Mouse (Mus musculus) lung, embryonic 15.5 days (tissue): ENCODE data around the gene Taf9. TPM values are rescaled to one million over a fixed set of nuclear protein-coding genes. Genes with fewer than 3 reads are reported as not detected.

Experiments used
- ATAC-seq: fragments of 200-750 bp; cut with Nextera tagmentation; 2 replicates; pipeline ENCODE4 v1.8.0; 2017; ENCODE audit warnings: moderate number of reproducible peaks, borderline replicate concordance; ENCODE audit not compliant: low FRiP score, low TSS enrichment; ENCODE audit errors: extremely low read depth
- H3K27ac ChIP-seq: fragments of 300-500 bp; sonication (generic); 2 replicates; pipeline ENCODE4 v1.5.1; 2015; ENCODE audit warnings: moderate library complexity, mild to moderate bottlenecking, inconsistent platforms
- H3K27me3 ChIP-seq: fragments of 300-500 bp; sonication (generic); 2 replicates; pipeline ENCODE4 v1.6.1; 2015; ENCODE audit warnings: inconsistent platforms
- H3K36me3 ChIP-seq: fragments of 300-500 bp; sonication (generic); 2 replicates; pipeline ENCODE4 v1.6.1; 2015; ENCODE audit warnings: inconsistent platforms
- H3K4me1 ChIP-seq: fragments of 300-500 bp; sonication (generic); 2 replicates; pipeline ENCODE4 v1.6.1; 2015; ENCODE audit warnings: inconsistent platforms
- H3K4me2 ChIP-seq: fragments of 300-500 bp; sonication (generic); 2 replicates; pipeline ENCODE4 v1.6.1; 2015; ENCODE audit warnings: inconsistent platforms, mild to moderate bottlenecking, moderate library complexity
- H3K4me3 ChIP-seq: fragments of 300-500 bp; sonication (generic); 2 replicates; pipeline ENCODE4 v1.5.1; 2015; ENCODE audit warnings: mild to moderate bottlenecking, inconsistent platforms
- H3K9ac ChIP-seq: fragments of 300-500 bp; sonication (generic); 2 replicates; pipeline ENCODE4 v1.6.1; 2015; ENCODE audit warnings: inconsistent platforms
- H3K9me3 ChIP-seq: fragments of 300-500 bp; sonication (generic); 2 replicates; pipeline ENCODE4 v1.6.1; 2016; ENCODE audit warnings: inconsistent platforms
- WGBS: fragments of 180-500 bp; shearing (Covaris S2); methylation state at CpG from one replicate; pipeline ENCODE4 v1.1.7; 2015; 5-methylcytosine and 5-hydroxymethylcytosine counted together
- polyA plus RNA-seq: library from polyadenylated mRNA; unstranded; fragments of >200 nt; fragmentation: Nextera tagmentation; extraction: Ambion mirVana; gene quantifications from 2 replicates; pipeline ENCODE4 v1.2.1, GENCODE M21; 2015

Taf9 gene
- polyA plus RNA-seq, 1 experiment from 2014 or later: 14.3 TPM

GRCm38 (mm10) chr13:100622241-100622640 lies 29.1 kb upstream of the Taf9 start:
- Histone ChIP-seq H3K9ac (no peak overlapping the region), H3K4me2 (no peak overlapping the region), H3K36me3 (peaks cover 60% of the 10 kb centered on the region), H3K9me3 (no peaks in the 10 kb centered on the region), H3K4me3 (no peak overlapping the region), H3K4me1 (no peaks in the 10 kb centered on the region), H3K27me3 (peaks cover 5% of the 10 kb centered on the region; the same call in 1 of the 2 replicates), H3K27ac (no peak overlapping the region)
- ATAC-seq: no peak
- 78% methylated on average over 4 of the region's 4 CpGs for WGBS

- Histone ChIP-seq H3K4me3 (no peak overlapping the region), H3K9ac (no peak overlapping the region), H3K4me1 (no peaks in the 10 kb centered on the region), H3K4me2 (no peak overlapping the region), H3K27ac (no peak overlapping the region), H3K36me3 (peaks cover 56% of the 10 kb centered on the region), H3K27me3 (no peaks in the 10 kb centered on the region), H3K9me3 (no peaks in the 10 kb centered on the region)
- WGBS: 91% methylated on average over 3 of the region's 3 CpGs
- ATAC-seq: no peak
These were observed 17.2 kb upstream of the Taf9 start for GRCm38 (mm10) chr13:100634106-100634691.

- no peak for ATAC-seq
- Histone ChIP-seq H3K9me3 (no peaks in the 10 kb centered on the region), H3K27me3 (no peaks in the 10 kb centered on the region), H3K36me3 (peaks cover 70% of the 10 kb centered on the region), H3K4me3 (no peak overlapping the region), H3K4me2 (no peak overlapping the region), H3K27ac (no peak overlapping the region), H3K9ac (no peak overlapping the region), H3K4me1 (no peaks in the 10 kb centered on the region)
- WGBS: 84% methylated on average over 4 of the region's 4 CpGs
These were observed 8.7 kb upstream of the Taf9 start for GRCm38 (mm10) chr13:100642471-100643209.

GRCm38 (mm10) chr13:100648223-100648622 lies 3.2 kb upstream of the Taf9 start:
- no peak overlapping the region for H3K4me2 ChIP-seq
- H3K9me3 ChIP-seq: no peaks in the 10 kb centered on the region
- H3K9ac ChIP-seq: no peak overlapping the region
- H3K4me1 ChIP-seq: peaks cover 5% of the 10 kb centered on the region
- peaks cover 41% of the 10 kb centered on the region for H3K36me3 ChIP-seq
- WGBS: 94% methylated on average over 8 of the region's 8 CpGs
- no peak overlapping the region for H3K4me3 ChIP-seq
- no peaks in the 10 kb centered on the region for H3K27me3 ChIP-seq
- H3K27ac ChIP-seq: no peak overlapping the region
- no peak for ATAC-seq

GRCm38 (mm10) chr13:100650550-100651438 lies 585 bp upstream of the Taf9 start, which contains the start of the genes Ak6 and Rad17:
Gene Ak6 (plus strand): TSS chr13:100650979.
Gene Rad17 (minus strand): TSS chr13:100651051.
- peak; percentile 98 for ATAC-seq
- H3K4me3 ChIP-seq: peak within 1 kb of the TSS; percentile 83
- WGBS: under 1% methylated on average over 73 of the region's 73 CpGs

GRCm38 (mm10) chr13:100658091-100658490 lies 6.7 kb downstream of the Taf9 start:
- Histone ChIP-seq H3K9ac (no peak overlapping the region), H3K4me3 (no peak overlapping the region), H3K27me3 (no peaks in the 10 kb centered on the region), H3K9me3 (no peaks in the 10 kb centered on the region), H3K27ac (no peak overlapping the region), H3K36me3 (peaks cover 6% of the 10 kb centered on the region), H3K4me2 (no peak overlapping the region), H3K4me1 (no peaks in the 10 kb centered on the region)
- WGBS: 89% methylated on average over 5 of the region's 5 CpGs
- ATAC-seq: no peak

More at GRCm38 (mm10) chr13:100650550-100651438, 585 bp upstream of the Taf9 start, which contains the start of the genes Ak6 and Rad17:
- Histone ChIP-seq H3K9ac (peak within 1 kb of the TSS; percentile 96), H3K9me3 (no peaks in the 10 kb centered on the region), H3K4me2 (peak within 1 kb of the TSS; percentile 77), H3K4me1 (peaks cover 5% of the 10 kb centered on the region), H3K27me3 (no peaks in the 10 kb centered on the region), H3K36me3 (peaks cover 23% of the 10 kb centered on the region), H3K27ac (peak within 1 kb of the TSS; percentile 93)

GRCm38 (mm10) chr13:100659864-100660456 lies 8.6 kb downstream of the Taf9 start:
- peak; percentile 55; the same call in 1 of the 2 replicates for ATAC-seq

GRCm38 (mm10) chr13:100669291-100670022 lies 18.1 kb downstream of the Taf9 start, which contains the start of gene Ccdc125:
Gene Ccdc125 (plus strand): TSS chr13:100669717.
- WGBS: under 1% methylated on average over 44 of the region's 44 CpGs
- H3K4me2 ChIP-seq: peak within 1 kb of the TSS; percentile 83
- peak within 1 kb of the TSS; percentile 87 for H3K27ac ChIP-seq
- peak within 1 kb of the TSS; percentile 57 for H3K4me3 ChIP-seq
- no peaks in the 10 kb centered on the region for H3K27me3 ChIP-seq
- peaks cover 3% of the 10 kb centered on the region; the same call in 1 of the 2 replicates for H3K4me1 ChIP-seq
- ATAC-seq: peak; percentile 74
- peaks cover 15% of the 10 kb centered on the region; the same call in 1 of the 2 replicates for H3K36me3 ChIP-seq
- peak within 1 kb of the TSS; percentile 52 for H3K9ac ChIP-seq
- no peaks in the 10 kb centered on the region for H3K9me3 ChIP-seq

More at GRCm38 (mm10) chr13:100659864-100660456, 8.6 kb downstream of the Taf9 start:
- Histone ChIP-seq H3K27me3 (no peaks in the 10 kb centered on the region), H3K9ac (no peak overlapping the region), H3K4me3 (no peak overlapping the region), H3K36me3 (peaks cover 9% of the 10 kb centered on the region), H3K27ac (no peak overlapping the region), H3K4me1 (no peaks in the 10 kb centered on the region), H3K9me3 (no peaks in the 10 kb centered on the region), H3K4me2 (no peak overlapping the region)
- whole genome bisulfite sequencing: 45% methylated on average over 4 of the region's 4 CpGs

GRCm38 (mm10) chr13:100670181-100670741 lies 18.9 kb downstream of the Taf9 start:
- Histone ChIP-seq H3K9me3 (no peaks in the 10 kb centered on the region), H3K9ac (peak overlapping the region; percentile 52), H3K27me3 (no peaks in the 10 kb centered on the region), H3K4me1 (peaks cover 3% of the 10 kb centered on the region; the same call in 1 of the 2 replicates), H3K27ac (peak overlapping the region; percentile 87), H3K36me3 (peaks cover 15% of the 10 kb centered on the region; the same call in 1 of the 2 replicates), H3K4me3 (peak overlapping the region; percentile 57), H3K4me2 (peak overlapping the region; percentile 83)
- no peak for ATAC-seq
- WGBS: 20% methylated on average over 9 of the region's 9 CpGs

GRCm38 (mm10) chr13:100675936-100676635 lies 24.7 kb downstream of the Taf9 start:
- ATAC-seq: no peak
- WGBS: 81% methylated on average over 15 of the region's 15 CpGs

More at GRCm38 (mm10) chr13:100675936-100676635, 24.7 kb downstream of the Taf9 start:
- H3K36me3 ChIP-seq: no peaks in the 10 kb centered on the region
- no peak overlapping the region for H3K9ac ChIP-seq
- no peaks in the 10 kb centered on the region for H3K4me1 ChIP-seq
- H3K4me2 ChIP-seq: no peak overlapping the region
- no peaks in the 10 kb centered on the region for H3K27me3 ChIP-seq
- no peak overlapping the region for H3K4me3 ChIP-seq
- no peak overlapping the region for H3K27ac ChIP-seq
- no peaks in the 10 kb centered on the region for H3K9me3 ChIP-seq
